Mouse (Mus musculus): ENCODE results near the gene Picalm. TPM values are rescaled to one million over a fixed set of nuclear protein-coding genes. Genes with fewer than 3 reads are reported as not detected.

Picalm gene
- polyA plus RNA-seq, 1 experiment = 40.1 TPM

DNA sequence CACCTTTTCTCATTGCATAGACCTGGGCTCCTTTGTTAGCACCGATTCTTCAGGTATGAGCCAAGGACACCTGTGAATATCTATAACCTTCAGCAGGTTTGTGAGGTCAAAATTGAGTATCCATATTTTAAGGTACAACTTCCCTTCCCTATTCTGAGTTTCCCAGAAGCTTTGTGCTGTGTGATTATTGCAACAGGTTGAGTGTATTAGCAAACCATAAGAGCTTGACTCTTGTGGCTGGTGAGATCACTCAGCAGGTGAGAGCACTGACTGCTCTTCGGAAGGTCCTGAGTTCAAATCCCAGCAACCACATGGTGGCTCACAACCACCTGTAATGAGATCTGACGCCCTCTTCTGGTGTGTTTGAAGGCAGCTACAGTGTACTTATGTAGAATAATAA lies 6.7 kb downstream of the Picalm start:
- no peak for TF ChIP-seq TCF12 (IDR thresholded peaks at IDR 0.05; ENCODE audit: insufficient read depth, poor library complexity, severe bottlenecking)
- TF ChIP-seq E2F4 (IDR thresholded peaks at IDR 0.05; ENCODE audit: insufficient read depth) = no peak
- TF ChIP-seq POLR2AphosphoS2 (IDR thresholded peaks at IDR 0.05; ENCODE audit: insufficient read length, low read depth) = no peak
- no peak for TF ChIP-seq MYOG (IDR thresholded peaks at IDR 0.05; ENCODE audit: control insufficient read depth in 1 of 3, insufficient read depth in 1 of 3, insufficient read length in 2 of 3, low read depth in 2 of 3)
- no peak for TF ChIP-seq CEBPB (IDR thresholded peaks at IDR 0.05; ENCODE audit: insufficient read depth, poor library complexity, severe bottlenecking)
- no peak for TF ChIP-seq SRF (IDR thresholded peaks at IDR 0.05; ENCODE audit: control insufficient read depth, insufficient read length, low read depth)
- Histone ChIP-seq H3K4me3 (no peak overlapping the region), H3K79me2 (ENCODE audit: control insufficient read depth, insufficient read depth) (peaks cover 100% of the 10 kb centered on the region)

DNA sequence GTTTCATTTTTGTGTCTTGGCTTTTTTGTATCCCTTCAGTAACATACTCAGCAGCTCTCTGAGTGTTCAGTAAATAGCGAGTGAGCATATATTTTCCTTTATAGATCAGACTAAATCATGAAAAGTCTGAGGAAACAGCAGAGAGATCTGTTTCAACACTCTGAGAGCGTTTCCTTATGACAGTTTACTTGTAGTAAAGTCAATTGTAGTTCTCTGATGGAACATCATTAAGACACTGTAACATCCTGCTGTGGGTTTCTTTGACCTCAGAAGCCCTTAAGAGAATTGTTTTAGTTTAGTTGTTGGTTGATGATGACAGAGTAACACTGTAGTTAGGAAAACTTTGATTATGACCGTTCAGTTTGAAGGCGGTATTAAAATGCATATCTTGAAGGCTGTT lies 8.3 kb downstream of the Picalm start:
- H3K36me3 ChIP-seq (ENCODE audit: control insufficient read depth, insufficient read depth) = no peaks in the 10 kb centered on the region
- TF ChIP-seq TCF12 (IDR thresholded peaks at IDR 0.05; ENCODE audit: insufficient read depth, poor library complexity, severe bottlenecking) (no peak), MAX (IDR thresholded peaks at IDR 0.05; ENCODE audit: low read depth) (no peak), SRF (IDR thresholded peaks at IDR 0.05; ENCODE audit: control insufficient read depth, insufficient read length, low read depth) (no peak), REST (IDR thresholded peaks at IDR 0.05; ENCODE audit: insufficient read depth, insufficient read length) (no peak), TCF3 (IDR thresholded peaks at IDR 0.05; ENCODE audit: insufficient read length, low read depth) (no peak), POLR2A (IDR thresholded peaks at IDR 0.05; ENCODE audit: insufficient read length, low read depth) (no peak), MYOD1 (IDR thresholded peaks at IDR 0.05; ENCODE audit: control insufficient read depth in 1 of 3, insufficient read length in 2 of 3, low read depth in 2 of 3) (no peak), POLR2AphosphoS2 (IDR thresholded peaks at IDR 0.05; ENCODE audit: insufficient read length, low read depth) (no peak), E2F4 (IDR thresholded peaks at IDR 0.05; ENCODE audit: insufficient read depth) (no peak), USF1 (IDR thresholded peaks at IDR 0.05; ENCODE audit: low read depth) (no peak), CEBPB (IDR thresholded peaks at IDR 0.05; ENCODE audit: insufficient read depth, poor library complexity, severe bottlenecking) (no peak), MYOG (IDR thresholded peaks at IDR 0.05; ENCODE audit: control insufficient read depth in 1 of 3, insufficient read depth in 1 of 3, insufficient read length in 2 of 3, low read depth in 2 of 3) (no peak)
- H3K4me2 ChIP-seq (ENCODE audit: low read depth) = no peak overlapping the region
- H3K4me3 ChIP-seq = no peak overlapping the region
- no peaks in the 10 kb centered on the region for H3K27me3 ChIP-seq (ENCODE audit: control insufficient read depth, insufficient read depth, insufficient read length)
- no peak overlapping the region for H3ac ChIP-seq (ENCODE audit: control insufficient read depth, insufficient read length)
- H3K79me2 ChIP-seq (ENCODE audit: control insufficient read depth, insufficient read depth) = peaks cover 100% of the 10 kb centered on the region

More for the DNA sequence above, 6.7 kb downstream of the Picalm start:
- no peak overlapping the region for H3K4me2 ChIP-seq (ENCODE audit: low read depth)
- no peak overlapping the region for H3ac ChIP-seq (ENCODE audit: control insufficient read depth, insufficient read length)
- H3K27me3 ChIP-seq (ENCODE audit: control insufficient read depth, insufficient read depth, insufficient read length) = no peaks in the 10 kb centered on the region
- H3K36me3 ChIP-seq (ENCODE audit: control insufficient read depth, insufficient read depth) = no peaks in the 10 kb centered on the region

DNA sequence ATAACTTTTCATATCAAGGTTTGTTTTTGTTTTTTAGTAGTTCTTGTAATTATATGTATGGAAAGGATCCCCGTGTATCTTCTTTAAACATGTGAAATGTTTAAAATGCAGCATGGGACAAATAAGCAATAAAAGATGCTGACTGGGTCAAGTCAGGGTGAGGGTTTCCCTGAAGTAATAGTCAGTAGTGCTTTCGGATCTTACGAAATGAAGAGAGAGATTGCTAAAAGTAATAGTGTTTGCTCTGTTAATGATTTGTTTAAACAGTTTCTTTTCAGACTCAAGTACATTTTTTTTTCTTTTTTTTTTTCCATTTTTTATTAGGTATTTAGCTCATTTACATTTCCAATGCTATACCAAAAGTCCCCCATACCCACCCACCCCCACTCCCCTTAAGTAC lies 10.3 kb downstream of the Picalm start:
- Histone ChIP-seq H3K36me3 (ENCODE audit: control insufficient read depth, insufficient read depth) (no peaks in the 10 kb centered on the region), H3K79me2 (ENCODE audit: control insufficient read depth, insufficient read depth) (peaks cover 100% of the 10 kb centered on the region), H3ac (ENCODE audit: control insufficient read depth, insufficient read length) (no peak overlapping the region), H3K4me3 (no peak overlapping the region), H3K27me3 (ENCODE audit: control insufficient read depth, insufficient read depth, insufficient read length) (no peaks in the 10 kb centered on the region), H3K4me2 (ENCODE audit: low read depth) (no peak overlapping the region)
- TF ChIP-seq E2F4 (IDR thresholded peaks at IDR 0.05; ENCODE audit: insufficient read depth) (no peak), SRF (IDR thresholded peaks at IDR 0.05; ENCODE audit: control insufficient read depth, insufficient read length, low read depth) (no peak), REST (IDR thresholded peaks at IDR 0.05; ENCODE audit: insufficient read depth, insufficient read length) (no peak), MYOG (IDR thresholded peaks at IDR 0.05; ENCODE audit: control insufficient read depth in 1 of 3, insufficient read depth in 1 of 3, insufficient read length in 2 of 3, low read depth in 2 of 3) (no peak)

DNA sequence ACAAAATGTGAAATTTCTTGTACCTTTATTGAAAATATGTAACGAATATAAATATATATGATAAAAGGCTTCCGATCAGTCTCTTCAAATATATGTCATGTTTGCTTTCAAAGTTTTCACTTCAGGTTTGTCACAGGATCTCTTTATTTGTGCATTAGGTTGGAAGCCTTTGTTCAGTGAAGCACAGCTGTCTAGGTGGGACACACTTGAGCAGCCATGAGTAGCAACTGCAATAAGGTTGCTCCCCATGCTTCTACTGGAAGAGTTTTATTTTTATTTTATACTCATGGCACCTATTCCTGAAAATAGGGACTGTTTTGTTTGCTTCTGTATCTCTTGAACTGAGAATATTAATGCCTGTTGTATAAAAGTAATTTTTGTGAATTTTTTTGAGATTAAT lies 14.3 kb downstream of the Picalm start:
- peaks cover 100% of the 10 kb centered on the region for H3K79me2 ChIP-seq (ENCODE audit: control insufficient read depth, insufficient read depth)
- TF ChIP-seq CEBPB (IDR thresholded peaks at IDR 0.05; ENCODE audit: insufficient read depth, poor library complexity, severe bottlenecking) = no peak
- TF ChIP-seq MYOD1 (IDR thresholded peaks at IDR 0.05; ENCODE audit: control insufficient read depth in 1 of 3, insufficient read length in 2 of 3, low read depth in 2 of 3) = peak in 1 of 3 experiments; percentile 9
- no peak for TF ChIP-seq E2F4 (IDR thresholded peaks at IDR 0.05; ENCODE audit: insufficient read depth)
- no peak for TF ChIP-seq TCF3 (IDR thresholded peaks at IDR 0.05; ENCODE audit: insufficient read length, low read depth)
- no peak for TF ChIP-seq SRF (IDR thresholded peaks at IDR 0.05; ENCODE audit: control insufficient read depth, insufficient read length, low read depth)
- peak in 1 of 3 experiments; percentile 1 for TF ChIP-seq MYOG (IDR thresholded peaks at IDR 0.05; ENCODE audit: control insufficient read depth in 1 of 3, insufficient read depth in 1 of 3, insufficient read length in 2 of 3, low read depth in 2 of 3)
- TF ChIP-seq TCF12 (IDR thresholded peaks at IDR 0.05; ENCODE audit: insufficient read depth, poor library complexity, severe bottlenecking) = no peak
- TF ChIP-seq USF1 (IDR thresholded peaks at IDR 0.05; ENCODE audit: low read depth) = no peak
- no peaks in the 10 kb centered on the region for H3K27me3 ChIP-seq (ENCODE audit: control insufficient read depth, insufficient read depth, insufficient read length)
- no peak overlapping the region for H3ac ChIP-seq (ENCODE audit: control insufficient read depth, insufficient read length)
- peak overlapping the region; percentile 30 for H3K4me2 ChIP-seq (ENCODE audit: low read depth)
- no peaks in the 10 kb centered on the region for H3K36me3 ChIP-seq (ENCODE audit: control insufficient read depth, insufficient read depth)
- H3K4me3 ChIP-seq = no peak overlapping the region

DNA sequence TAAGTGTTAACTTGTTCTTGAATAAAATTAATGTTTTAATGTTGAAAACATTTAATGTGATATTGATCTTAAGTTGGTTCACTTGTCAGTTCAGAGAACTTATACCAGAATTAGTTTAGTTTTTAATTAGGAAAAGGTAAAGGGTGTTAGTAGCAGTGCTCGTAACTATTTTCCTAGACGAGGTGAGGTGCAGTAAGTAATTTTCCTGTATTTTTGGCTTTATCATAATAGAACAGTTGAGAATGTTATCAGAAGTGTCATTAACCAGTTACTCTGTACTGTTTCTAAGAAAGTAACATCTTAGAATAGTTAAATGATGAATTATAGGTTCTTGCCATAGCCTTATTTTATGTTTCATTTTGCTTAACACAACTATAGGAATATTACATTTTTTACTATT lies 15.0 kb downstream of the Picalm start:
- no peaks in the 10 kb centered on the region for H3K36me3 ChIP-seq (ENCODE audit: control insufficient read depth, insufficient read depth)
- no peaks in the 10 kb centered on the region for H3K27me3 ChIP-seq (ENCODE audit: control insufficient read depth, insufficient read depth, insufficient read length)
- peak overlapping the region; percentile 72 for H3K4me2 ChIP-seq (ENCODE audit: low read depth)
- no peak overlapping the region for H3K4me3 ChIP-seq
- H3ac ChIP-seq (ENCODE audit: control insufficient read depth, insufficient read length) = no peak overlapping the region
- no peak for TF ChIP-seq REST (IDR thresholded peaks at IDR 0.05; ENCODE audit: insufficient read depth, insufficient read length)
- no peak for TF ChIP-seq MAX (IDR thresholded peaks at IDR 0.05; ENCODE audit: low read depth)
- no peak for TF ChIP-seq POLR2AphosphoS2 (IDR thresholded peaks at IDR 0.05; ENCODE audit: insufficient read length, low read depth)
- no peak for TF ChIP-seq SRF (IDR thresholded peaks at IDR 0.05; ENCODE audit: control insufficient read depth, insufficient read length, low read depth)
- no peak for TF ChIP-seq POLR2A (IDR thresholded peaks at IDR 0.05; ENCODE audit: insufficient read length, low read depth)
- no peak for TF ChIP-seq TCF12 (IDR thresholded peaks at IDR 0.05; ENCODE audit: insufficient read depth, poor library complexity, severe bottlenecking)
- no peak for TF ChIP-seq MYOG (IDR thresholded peaks at IDR 0.05; ENCODE audit: control insufficient read depth in 1 of 3, insufficient read depth in 1 of 3, insufficient read length in 2 of 3, low read depth in 2 of 3)
- TF ChIP-seq CEBPB (IDR thresholded peaks at IDR 0.05; ENCODE audit: insufficient read depth, poor library complexity, severe bottlenecking) = no peak
- TF ChIP-seq TCF3 (IDR thresholded peaks at IDR 0.05; ENCODE audit: insufficient read length, low read depth) = no peak
- TF ChIP-seq E2F4 (IDR thresholded peaks at IDR 0.05; ENCODE audit: insufficient read depth) = no peak
- no peak for TF ChIP-seq USF1 (IDR thresholded peaks at IDR 0.05; ENCODE audit: low read depth)
- TF ChIP-seq MYOD1 (IDR thresholded peaks at IDR 0.05; ENCODE audit: control insufficient read depth in 1 of 3, insufficient read length in 2 of 3, low read depth in 2 of 3) = no peak
- H3K79me2 ChIP-seq (ENCODE audit: control insufficient read depth, insufficient read depth) = peaks cover 100% of the 10 kb centered on the region
